Mouse (Mus musculus): ENCODE data around the gene Dhodh. TPM values are rescaled to one million over a fixed set of nuclear protein-coding genes. Genes with fewer than 3 reads are reported as not detected.
A peak's percentile ranks its signal among the peaks of the same experiment; 100 is the strongest.

Dhodh gene
- polyA plus RNA-seq, 1 experiment from 2014 or later, result 36.5 TPM

DNA sequence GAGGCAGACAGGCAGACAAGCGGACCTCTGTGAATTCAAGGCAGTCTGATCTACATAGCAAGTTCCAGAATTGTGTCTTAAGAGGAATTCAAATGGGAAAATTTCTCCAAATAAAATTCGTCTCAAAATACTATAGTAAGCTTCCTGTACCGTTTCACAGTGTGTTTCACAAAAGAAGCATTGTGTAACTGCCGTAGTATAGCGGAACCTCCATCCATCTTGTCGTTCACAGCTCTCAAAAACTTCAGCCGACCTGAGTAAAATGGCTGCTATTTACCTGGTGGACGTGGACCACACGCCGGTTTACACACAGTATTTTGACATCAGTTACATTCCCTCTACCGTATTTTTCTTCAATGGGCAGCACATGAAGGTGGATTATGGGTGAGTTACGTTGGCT is 37.3 kb downstream of the Dhodh start:
- Histone ChIP-seq H3K9ac (ENCODE audit: low read length) (no peak overlapping the region), H3K4me1 (ENCODE audit: control insufficient read depth, insufficient read depth, low read length) (peaks cover 3% of the 10 kb centered on the region), H3K9me3 (replicated peaks; ENCODE audit: control insufficient read depth, low read length) (no peaks in the 10 kb centered on the region), H3K27ac (ENCODE audit: low read length) (no peak overlapping the region), H3K4me2 (ENCODE audit: low read depth, low read length) (no peak overlapping the region), H3K4me3 (ENCODE audit: low read length) (no peak overlapping the region), H3K27me3 (ENCODE audit: control insufficient read depth, insufficient read depth, low read length) (no peaks in the 10 kb centered on the region), H3K36me3 (ENCODE audit: control insufficient read depth, insufficient read depth) (peaks cover 6% of the 10 kb centered on the region)
- ATAC-seq (replicated peaks; ENCODE audit: extremely low read depth, insufficient read depth, low FRiP score), result no peak
- WGBS, result 85% methylated on average over 12 of the region's 12 CpGs

DNA sequence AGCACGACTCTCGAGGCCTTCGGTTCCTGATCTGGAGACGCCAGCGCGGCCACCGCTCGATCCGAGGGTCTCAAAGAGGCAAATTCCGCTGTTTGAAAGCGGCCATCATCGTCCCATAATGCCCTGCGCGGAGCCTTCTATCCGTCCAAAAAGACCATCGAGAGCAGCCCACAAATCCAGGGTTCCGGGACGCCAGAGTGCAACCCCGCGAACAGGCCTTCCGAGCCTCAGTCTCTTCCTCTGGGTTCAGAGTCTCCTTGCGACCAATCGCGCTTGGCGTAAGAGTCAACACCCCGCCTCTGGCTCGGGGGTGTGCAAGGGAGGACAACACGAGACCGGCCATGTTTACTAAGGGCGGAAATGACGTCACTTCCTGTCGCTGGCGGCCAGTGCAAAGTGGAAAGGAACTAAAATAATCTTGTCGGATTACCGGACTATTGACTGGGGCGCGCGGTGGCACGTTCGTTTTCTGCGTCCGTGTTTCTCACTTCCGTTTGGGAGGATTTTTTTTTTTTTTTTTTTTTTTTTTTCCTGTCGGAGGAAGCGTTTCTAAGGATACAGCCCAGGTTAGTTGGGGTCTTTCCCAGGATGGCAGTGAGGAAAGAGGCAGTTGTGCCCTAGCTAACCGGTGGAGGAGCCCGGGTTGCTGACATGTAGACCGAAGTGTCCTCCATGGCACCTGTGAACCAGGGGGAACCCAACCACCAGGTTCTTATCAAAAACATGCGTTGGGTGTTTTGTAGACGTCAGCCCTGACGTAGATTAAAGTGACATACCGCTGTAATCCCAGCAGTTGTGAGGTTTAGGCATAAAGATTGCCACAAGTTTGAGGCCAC is 42.8 kb downstream of the Dhodh start, which contains the start of the genes Dhx38 and Txnl4b:
TSS of gene Dhx38 (minus strand) at position 364 of the 836 bp plus-strand sequence.
TSS of gene Txnl4b (plus strand) at position 395 of the 836 bp plus-strand sequence.
- Histone ChIP-seq H3K4me3 (ENCODE audit: low read length) (peak within 1 kb of the TSS; percentile 96), H3K4me1 (ENCODE audit: control insufficient read depth, insufficient read depth, low read length) (peaks cover 14% of the 10 kb centered on the region), H3K27me3 (ENCODE audit: control insufficient read depth, insufficient read depth, low read length) (no peaks in the 10 kb centered on the region), H3K27ac (ENCODE audit: low read length) (peak within 1 kb of the TSS; percentile 96), H3K4me2 (ENCODE audit: low read depth, low read length) (peak within 1 kb of the TSS; percentile 85), H3K9me3 (replicated peaks; ENCODE audit: control insufficient read depth, low read length) (no peaks in the 10 kb centered on the region), H3K9ac (ENCODE audit: low read length) (peak within 1 kb of the TSS; percentile 97), H3K36me3 (ENCODE audit: control insufficient read depth, insufficient read depth) (peaks cover 23% of the 10 kb centered on the region)
- peak; percentile 99 for ATAC-seq (replicated peaks; ENCODE audit: extremely low read depth, insufficient read depth, low FRiP score)
- WGBS, result under 1% methylated on average over 52 of the region's 52 CpGs

DNA sequence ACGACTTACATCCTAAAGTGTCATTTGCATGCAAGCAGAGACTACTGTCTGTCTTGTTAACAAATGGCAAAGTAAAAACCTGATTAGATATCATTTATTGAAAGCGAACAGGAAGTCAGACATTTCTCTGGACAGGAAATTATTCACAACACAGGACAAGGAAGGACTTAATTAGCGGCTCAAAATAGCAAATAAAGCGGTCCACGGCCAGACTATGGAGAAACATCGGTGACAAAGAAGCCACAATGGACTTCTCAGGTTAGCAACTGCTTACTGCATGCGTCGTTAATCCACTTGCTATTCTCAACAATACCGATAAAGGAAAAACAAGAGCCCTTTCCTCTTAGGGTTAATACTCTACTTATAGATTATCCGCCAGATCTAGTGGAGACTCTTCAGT is 43.7 kb downstream of the Dhodh start:
- H3K9me3 ChIP-seq (replicated peaks; ENCODE audit: control insufficient read depth, low read length), result no peaks in the 10 kb centered on the region
- no peak for ATAC-seq (replicated peaks; ENCODE audit: extremely low read depth, insufficient read depth, low FRiP score)
- H3K4me3 ChIP-seq (ENCODE audit: low read length), result peak overlapping the region; percentile 96
- no peaks in the 10 kb centered on the region for H3K27me3 ChIP-seq (ENCODE audit: control insufficient read depth, insufficient read depth, low read length)
- H3K36me3 ChIP-seq (ENCODE audit: control insufficient read depth, insufficient read depth), result peaks cover 32% of the 10 kb centered on the region
- H3K27ac ChIP-seq (ENCODE audit: low read length), result peak overlapping the region; percentile 96
- peaks cover 14% of the 10 kb centered on the region for H3K4me1 ChIP-seq (ENCODE audit: control insufficient read depth, insufficient read depth, low read length)
- H3K9ac ChIP-seq (ENCODE audit: low read length), result peak overlapping the region; percentile 97
- WGBS, result 5% methylated on average over 10 of the region's 10 CpGs
- H3K4me2 ChIP-seq (ENCODE audit: low read depth, low read length), result peak overlapping the region; percentile 79

DNA sequence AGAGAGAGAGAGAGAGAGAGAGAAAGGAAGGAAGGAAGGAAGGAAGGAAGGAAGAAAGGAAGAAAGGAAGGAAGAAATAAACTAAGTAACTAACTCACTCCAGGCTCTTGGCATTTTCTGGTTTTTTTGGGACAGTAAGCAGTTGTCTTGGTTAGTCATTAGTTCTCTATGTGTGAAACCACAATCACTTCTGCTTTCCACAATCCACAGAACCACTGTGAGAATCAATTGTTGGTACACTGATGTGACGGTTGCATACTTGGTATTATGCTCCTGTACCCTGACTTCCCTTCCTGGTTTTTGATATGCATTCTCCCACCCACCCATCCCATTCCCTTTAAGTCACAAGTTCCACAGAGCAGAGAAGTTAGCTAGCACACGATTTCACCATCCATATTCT is 44.6 kb downstream of the Dhodh start:
- WGBS, result 68% methylated on average over 2 of the region's 2 CpGs

DNA sequence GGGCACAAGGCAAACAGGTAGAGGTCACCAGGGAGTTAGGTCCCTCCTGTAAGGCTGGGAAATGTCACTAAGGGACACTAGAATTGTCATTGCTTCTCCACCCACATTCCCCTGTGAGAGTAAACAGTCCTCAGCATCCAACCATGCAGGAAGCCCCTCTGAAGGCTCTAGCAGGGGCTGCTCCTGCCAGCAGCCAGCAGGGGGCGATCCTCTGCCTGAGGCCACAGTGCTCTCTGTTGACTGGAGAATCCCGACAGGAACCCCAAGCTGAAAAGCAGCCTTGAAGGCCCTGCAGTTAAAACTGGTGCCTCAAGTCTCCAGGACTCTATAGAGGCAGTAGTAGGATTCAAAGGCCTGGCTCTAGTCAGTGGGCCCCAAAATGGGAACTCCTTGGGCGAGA is 56.8 kb downstream of the Dhodh start:
- H3K27me3 ChIP-seq (ENCODE audit: control insufficient read depth, insufficient read depth, low read length), result no peaks in the 10 kb centered on the region
- no peaks in the 10 kb centered on the region for H3K4me1 ChIP-seq (ENCODE audit: control insufficient read depth, insufficient read depth, low read length)
- no peak overlapping the region for H3K27ac ChIP-seq (ENCODE audit: low read length)
- H3K36me3 ChIP-seq (ENCODE audit: control insufficient read depth, insufficient read depth), result peaks cover 95% of the 10 kb centered on the region
- no peak overlapping the region for H3K4me2 ChIP-seq (ENCODE audit: low read depth, low read length)
- ATAC-seq (replicated peaks; ENCODE audit: extremely low read depth, insufficient read depth, low FRiP score), result no peak
- H3K9ac ChIP-seq (ENCODE audit: low read length), result no peak overlapping the region
- H3K9me3 ChIP-seq (replicated peaks; ENCODE audit: control insufficient read depth, low read length), result no peaks in the 10 kb centered on the region
- H3K4me3 ChIP-seq (ENCODE audit: low read length), result no peak overlapping the region
- 40% methylated on average over 3 of the region's 3 CpGs for WGBS

More for the DNA sequence above, 44.6 kb downstream of the Dhodh start:
- H3K4me1 ChIP-seq (ENCODE audit: control insufficient read depth, insufficient read depth, low read length), result peaks cover 14% of the 10 kb centered on the region
- no peak for ATAC-seq (replicated peaks; ENCODE audit: extremely low read depth, insufficient read depth, low FRiP score)
- 0 out of 2 replicates have a peak overlapping the region, but pooled peaks have one; percentile 79 for H3K4me2 ChIP-seq (ENCODE audit: low read depth, low read length)
- H3K4me3 ChIP-seq (ENCODE audit: low read length), result no peak overlapping the region
- H3K27ac ChIP-seq (ENCODE audit: low read length), result no peak overlapping the region
- no peak overlapping the region for H3K9ac ChIP-seq (ENCODE audit: low read length)
- no peaks in the 10 kb centered on the region for H3K9me3 ChIP-seq (replicated peaks; ENCODE audit: control insufficient read depth, low read length)
- peaks cover 35% of the 10 kb centered on the region for H3K36me3 ChIP-seq (ENCODE audit: control insufficient read depth, insufficient read depth)
- H3K27me3 ChIP-seq (ENCODE audit: control insufficient read depth, insufficient read depth, low read length), result no peaks in the 10 kb centered on the region

DNA sequence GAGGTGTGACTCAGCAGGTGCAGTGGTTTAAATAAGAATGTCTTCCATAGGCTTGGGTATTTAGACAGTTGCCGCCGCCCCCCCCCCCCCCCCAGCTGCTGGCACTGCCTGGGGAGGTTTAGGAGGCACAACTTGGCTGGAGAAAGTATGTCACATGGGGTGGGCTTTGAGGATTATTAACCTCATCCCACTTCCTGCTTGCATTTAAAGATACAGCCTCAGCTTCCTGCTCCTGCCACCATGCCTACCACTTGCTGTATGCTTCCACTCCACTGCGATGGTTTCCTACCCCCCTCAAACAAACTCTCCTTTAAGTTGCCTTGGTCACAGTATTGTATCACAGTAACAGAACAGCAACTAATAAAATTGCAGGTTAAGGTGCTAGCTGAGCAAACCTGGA is 64.4 kb downstream of the Dhodh start:
- H3K27ac ChIP-seq (ENCODE audit: low read length), result no peak overlapping the region
- no peak overlapping the region for H3K9ac ChIP-seq (ENCODE audit: low read length)
- no peaks in the 10 kb centered on the region for H3K27me3 ChIP-seq (ENCODE audit: control insufficient read depth, insufficient read depth, low read length)
- H3K36me3 ChIP-seq (ENCODE audit: control insufficient read depth, insufficient read depth), result peaks cover 24% of the 10 kb centered on the region
- H3K9me3 ChIP-seq (replicated peaks; ENCODE audit: control insufficient read depth, low read length), result no peaks in the 10 kb centered on the region
- ATAC-seq (replicated peaks; ENCODE audit: extremely low read depth, insufficient read depth, low FRiP score), result peak; percentile 49
- WGBS, result 50% methylated on average over 3 of the region's 3 CpGs
- H3K4me1 ChIP-seq (ENCODE audit: control insufficient read depth, insufficient read depth, low read length), result no peaks in the 10 kb centered on the region
- H3K4me3 ChIP-seq (ENCODE audit: low read length), result no peak overlapping the region
- no peak overlapping the region for H3K4me2 ChIP-seq (ENCODE audit: low read depth, low read length)

DNA sequence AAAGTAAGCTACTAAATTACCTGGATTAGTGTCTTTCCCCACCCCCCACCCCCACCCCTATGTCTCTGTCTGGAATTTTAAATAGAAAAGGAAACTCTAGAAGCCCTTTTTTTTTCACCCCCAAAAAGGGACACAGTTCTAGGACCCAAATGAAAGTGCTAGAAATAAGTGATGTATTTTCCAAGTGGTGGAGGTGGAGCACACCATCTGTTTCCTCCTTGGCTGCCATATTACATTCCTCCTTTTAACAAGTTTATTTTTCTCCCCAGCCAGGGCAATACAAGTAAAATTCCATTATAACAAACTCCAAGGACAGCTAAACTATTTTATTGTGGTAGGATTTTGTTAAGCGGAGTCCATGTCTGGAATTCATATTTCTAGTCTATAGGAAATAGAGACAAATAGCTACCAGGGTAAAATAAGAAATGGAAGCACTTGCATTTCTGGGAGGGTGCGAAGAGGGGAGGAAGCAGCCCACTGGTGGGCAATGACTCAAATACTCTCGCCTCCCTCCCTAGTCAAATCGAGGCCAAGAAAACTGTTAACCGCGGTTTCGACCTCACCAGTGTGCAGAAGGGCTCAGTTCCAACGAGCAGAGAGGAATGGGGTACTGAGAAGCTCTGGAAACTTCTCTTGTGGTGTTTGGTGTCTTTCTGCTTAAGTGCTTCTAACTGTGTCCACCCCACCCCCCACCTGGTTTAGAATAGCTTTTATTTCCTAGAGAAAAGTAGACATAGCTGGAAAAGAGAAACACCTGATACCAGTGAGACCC is 65.5 kb downstream of the Dhodh start:
- WGBS, result 75% methylated on average over 8 of the region's 8 CpGs
- Histone ChIP-seq H3K27ac (ENCODE audit: low read length) (no peak overlapping the region), H3K4me1 (ENCODE audit: control insufficient read depth, insufficient read depth, low read length) (no peaks in the 10 kb centered on the region)

DNA sequence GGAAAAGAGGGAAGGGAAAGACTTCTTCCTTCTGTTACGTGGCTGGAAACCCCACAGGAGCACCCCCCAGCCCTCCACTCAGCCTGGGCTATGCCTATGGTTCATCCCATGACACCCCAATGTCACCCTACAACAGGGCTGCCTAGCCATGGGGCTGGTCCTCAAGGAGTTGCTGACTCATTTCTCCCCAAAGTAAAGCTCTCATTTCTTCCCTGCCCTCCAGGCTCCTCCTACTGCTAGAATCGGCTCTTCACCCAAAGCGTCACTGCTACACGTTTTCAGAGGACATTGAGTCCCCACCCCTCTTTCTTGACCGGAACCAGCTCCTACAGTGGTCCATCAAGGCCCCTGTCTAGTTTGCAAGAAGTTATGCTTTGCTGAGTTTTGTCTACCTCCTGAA is 66.3 kb downstream of the Dhodh start:
- Histone ChIP-seq H3K27ac (ENCODE audit: low read length) (no peak overlapping the region), H3K36me3 (ENCODE audit: control insufficient read depth, insufficient read depth) (peaks cover 5% of the 10 kb centered on the region; the same call in 1 of the 2 replicates), H3K9ac (ENCODE audit: low read length) (no peak overlapping the region), H3K4me3 (ENCODE audit: low read length) (no peak overlapping the region), H3K4me2 (ENCODE audit: low read depth, low read length) (no peak overlapping the region), H3K4me1 (ENCODE audit: control insufficient read depth, insufficient read depth, low read length) (no peaks in the 10 kb centered on the region), H3K9me3 (replicated peaks; ENCODE audit: control insufficient read depth, low read length) (no peaks in the 10 kb centered on the region), H3K27me3 (ENCODE audit: control insufficient read depth, insufficient read depth, low read length) (no peaks in the 10 kb centered on the region)
- no peak for ATAC-seq (replicated peaks; ENCODE audit: extremely low read depth, insufficient read depth, low FRiP score)
- WGBS, result 64% methylated on average over 5 of the region's 5 CpGs

More for the DNA sequence above, 65.5 kb downstream of the Dhodh start:
- no peak overlapping the region for H3K4me2 ChIP-seq (ENCODE audit: low read depth, low read length)
- H3K27me3 ChIP-seq (ENCODE audit: control insufficient read depth, insufficient read depth, low read length), result no peaks in the 10 kb centered on the region
- ATAC-seq (replicated peaks; ENCODE audit: extremely low read depth, insufficient read depth, low FRiP score), result no peak
- no peak overlapping the region for H3K9ac ChIP-seq (ENCODE audit: low read length)
- no peak overlapping the region for H3K4me3 ChIP-seq (ENCODE audit: low read length)
- H3K36me3 ChIP-seq (ENCODE audit: control insufficient read depth, insufficient read depth), result peaks cover 13% of the 10 kb centered on the region
- no peaks in the 10 kb centered on the region for H3K9me3 ChIP-seq (replicated peaks; ENCODE audit: control insufficient read depth, low read length)

All from heart, embryonic 16.5 days (tissue).